Mouse (Mus musculus) T-cell, adult 66 days (primary cell): Measurements from ENCODE around the gene Cryab. TPM values are rescaled to one million over a fixed set of nuclear protein-coding genes. Genes with fewer than 3 reads are reported as not detected.

ENCODE experiments used
- total RNA-seq, 2 experiments: library from RNA; stranded (reverse); gene quantifications; 3 replicates in 1 of 2; 4 replicates in 1 of 2; pipeline ENCODE4 v1.2.4; 2023

Gene Cryab
- 1 to 10 TPM in 1 of 2 experiments, not detected in 1; 1.1 TPM for total RNA-seq

DNA sequence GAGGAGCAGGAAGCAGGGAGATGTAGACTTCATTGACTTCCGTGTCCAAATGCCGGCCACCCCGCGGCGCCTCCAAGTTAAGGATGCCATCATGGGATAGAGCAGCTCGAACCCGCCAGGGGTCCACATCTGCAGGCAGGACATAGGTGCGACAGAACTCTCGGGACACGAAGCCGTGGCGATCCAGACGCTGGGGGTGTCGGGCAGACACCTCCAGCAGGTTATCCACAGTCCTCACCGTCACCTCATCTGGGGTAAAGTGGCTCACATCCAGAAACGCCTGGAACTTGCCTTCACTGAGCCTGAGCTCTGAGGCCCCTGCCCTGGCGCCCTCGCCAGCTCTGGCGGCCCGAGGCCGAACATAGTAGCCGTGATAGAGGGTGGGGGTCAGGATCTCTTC is at the start of gene Cryab:
Gene Cryab, plus strand, starts transcription at position 3 of the 400 bp plus-strand sequence.

DNA sequence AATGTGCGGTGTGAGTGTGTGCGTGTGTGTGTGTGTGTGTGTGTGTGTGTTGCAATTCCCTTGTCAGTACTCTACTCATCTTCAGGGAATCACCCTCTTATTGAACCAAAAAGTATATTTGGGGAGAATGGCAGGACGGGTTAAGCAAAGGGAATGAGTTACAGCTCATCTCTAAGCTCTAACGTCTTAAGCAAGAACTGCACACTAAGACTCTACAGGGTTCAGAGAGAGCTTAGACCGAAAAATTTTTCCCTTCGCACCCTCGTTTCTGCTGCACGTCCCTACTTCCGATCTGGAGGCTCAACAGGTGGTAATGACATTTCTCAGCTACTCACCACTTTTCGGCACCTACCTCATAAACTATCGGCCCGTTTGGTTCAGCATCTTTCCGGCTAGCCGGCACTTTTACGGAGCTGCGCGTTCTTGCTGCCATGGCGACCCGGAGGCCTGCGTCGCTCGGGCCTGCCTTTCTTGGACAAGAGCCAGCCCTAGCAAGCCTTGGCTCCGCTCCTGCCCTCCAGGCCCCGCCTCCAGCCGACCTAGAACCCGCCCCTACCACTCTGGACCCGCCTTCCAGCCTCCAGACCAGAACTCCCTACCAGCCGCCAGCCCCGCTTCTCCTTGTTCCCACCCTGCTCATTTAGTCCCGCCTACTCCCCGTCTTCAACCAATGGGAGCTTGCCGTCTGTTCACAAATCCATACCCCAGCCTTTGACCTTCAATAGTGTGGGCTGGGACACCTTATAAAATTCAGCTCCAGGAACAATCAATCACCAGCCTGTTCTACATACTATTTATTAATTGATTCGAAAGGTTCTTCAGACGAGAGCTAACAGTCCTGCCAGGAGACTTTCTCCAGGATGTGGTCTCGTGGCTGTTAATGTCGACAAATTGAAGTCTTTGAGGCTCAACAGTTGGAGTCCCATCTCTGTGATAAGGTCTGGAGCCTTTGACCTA is 11.9 kb upstream of the Cryab start, which contains the start of gene Dixdc1:
Gene Dixdc1, minus strand, starts transcription at position 604 of the 957 bp plus-strand sequence.

GRCm38 (mm10) chr9:50746214-50746677 is 4.9 kb upstream of the Cryab start, which contains the start of gene 2310030G06Rik:
Gene 2310030G06Rik (minus strand): TSS chr9:50746536.

GRCm38 (mm10) chr9:50752054-50752602 is 1.0 kb downstream of the Cryab start, which contains the start of gene Hspb2:
Gene Hspb2 (minus strand): TSS chr9:50752354.

DNA sequence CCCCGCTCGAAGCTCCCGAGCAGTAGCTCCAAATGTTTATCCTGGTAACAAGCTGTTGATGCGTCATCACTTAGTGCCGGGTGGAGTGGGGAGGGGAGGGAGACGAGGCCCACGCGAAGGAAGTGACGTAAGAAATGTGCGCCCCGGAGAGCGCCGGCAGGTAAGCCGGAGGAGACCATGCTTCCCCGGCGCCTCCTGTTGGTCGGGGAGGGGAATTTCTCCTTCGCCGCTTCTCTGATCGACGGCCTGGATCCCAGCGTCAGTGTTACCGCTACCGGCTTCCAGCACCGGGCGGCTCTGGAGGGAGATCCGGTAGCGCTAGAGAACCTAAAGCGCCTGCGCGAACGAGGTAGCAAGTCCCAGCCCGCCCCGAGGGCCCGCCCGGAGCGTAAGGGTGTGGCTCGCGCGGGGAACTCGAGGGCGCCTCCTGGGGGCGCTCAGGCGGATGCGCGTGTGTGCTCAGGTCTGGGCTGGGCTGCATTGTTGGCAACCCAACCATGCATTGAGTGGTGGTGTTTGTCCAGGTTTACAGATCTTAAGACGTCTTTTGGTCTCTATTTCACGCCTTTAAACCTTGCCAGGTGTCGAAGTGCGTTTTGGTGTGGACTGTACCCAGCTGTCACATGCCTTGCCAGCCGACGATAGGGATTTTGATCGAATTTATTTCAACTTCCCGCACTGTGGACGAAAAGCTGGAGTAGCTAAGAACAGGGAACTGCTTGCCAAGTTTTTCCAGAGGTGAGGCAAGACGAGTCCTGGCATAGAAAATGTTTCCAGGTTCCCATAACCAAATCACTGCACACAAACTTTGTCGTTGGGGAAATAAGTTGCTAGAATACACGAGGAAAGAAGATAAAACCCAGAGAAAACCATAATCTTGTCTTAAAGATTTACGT is 17.2 kb downstream of the Cryab start, which contains the start of gene Fdxacb1:
Gene Fdxacb1, plus strand, starts transcription at position 130 of the 896 bp plus-strand sequence.

GRCm38 (mm10) chr9:50774991-50775612 is 24.0 kb downstream of the Cryab start, which contains the start of the genes Alg9 and 1110032A03Rik:
Gene Alg9 (plus strand): TSS chr9:50775019.
Gene 1110032A03Rik (minus strand): TSS chr9:50775520.

Other genes starting within 250 kb of the Cryab start
- 10 to 100 TPM; 44.3 to 47.3 TPM for gene Pts, start 222.6 kb upstream of the Cryab start, total RNA-seq
- gene Il18, start 196.5 kb upstream of the Cryab start, total RNA-seq: 1 to 10 TPM; 1.8 to 2.5 TPM
- not detected for gene Bco2, start 196.1 kb upstream of the Cryab start, total RNA-seq
- not detected for gene Tex12, start 190.0 kb upstream of the Cryab start, total RNA-seq
- gene Sdhd, start 147.5 kb upstream of the Cryab start, total RNA-seq: 10 to 100 TPM; 58.0 to 63.2 TPM
- 10 to 100 TPM; 37.2 to 49.8 TPM for gene Timm8b, start 147.4 kb upstream of the Cryab start, total RNA-seq
- 1 to 10 TPM in 1 of 2 experiments, not detected in 1; 1.2 TPM for gene Pih1d2, start 134.0 kb upstream of the Cryab start, total RNA-seq
- gene Nkapd1, start 133.9 kb upstream of the Cryab start, total RNA-seq: 10 to 100 TPM; 35.8 to 41.2 TPM
- 10 to 100 TPM; 25.8 to 43.8 TPM for gene Dlat, start 91.5 kb upstream of the Cryab start, total RNA-seq
- gene Dixdc1, start 11.8 kb upstream of the Cryab start, total RNA-seq: not detected
- gene 2310030G06Rik, start 4.8 kb upstream of the Cryab start, total RNA-seq: not detected
- gene Hspb2, start 1.0 kb downstream of the Cryab start, total RNA-seq: not detected
- gene Fdxacb1, start 16.9 kb downstream of the Cryab start, total RNA-seq: 10 to 100 TPM in 1 of 2 experiments, 1 to 10 TPM in 1; 6.1 to 11.2 TPM
- 10 to 100 TPM; 17.8 to 21.1 TPM for gene Alg9, start 23.7 kb downstream of the Cryab start, total RNA-seq
- gene 1110032A03Rik, start 24.2 kb downstream of the Cryab start, total RNA-seq: 10 to 100 TPM; 11.5 to 11.6 TPM
- 10 to 100 TPM; 63.5 to 64.8 TPM for gene Ppp2r1b, start 94.0 kb downstream of the Cryab start, total RNA-seq